Mouse (Mus musculus): Measurements from ENCODE around the gene Gm44502.
A peak's percentile ranks its signal among the peaks of the same experiment; 100 is the strongest.

Gene Gm44502

GRCm38 (mm10) chr15:89429352-89430221 is at the start of gene Gm44502, which contains the start of the genes C730034F03Rik and Chkb:
Gene Gm44502 (minus strand): TSS chr15:89429696.
Gene C730034F03Rik (plus strand): TSS chr15:89429589.
Gene Chkb (minus strand): TSS chr15:89429908.
- peak; percentile 91 to 92 for DNase-seq

GRCm38 (mm10) chr15:89478622-89479021 is 49.1 kb upstream of the Gm44502 start:
- no peak for DNase-seq

GRCm38 (mm10) chr15:89477806-89478205 is 48.3 kb upstream of the Gm44502 start:
- DNase-seq = no peak

- no peak for DNase-seq
Observed at GRCm38 (mm10) chr15:89477091-89477491, 47.6 kb upstream of the Gm44502 start, which contains the start of gene Arsa. Gene Arsa (minus strand): TSS chr15:89477425.

GRCm38 (mm10) chr15:89476475-89476815 is 46.9 kb upstream of the Gm44502 start:
- DNase-seq = no peak

GRCm38 (mm10) chr15:89475611-89476474 is 46.3 kb upstream of the Gm44502 start:
- peak; percentile 90 to 92 for DNase-seq

GRCm38 (mm10) chr15:89475293-89475600 is 45.8 kb upstream of the Gm44502 start:
- no peak for DNase-seq

- no peak for DNase-seq
Observed at GRCm38 (mm10) chr15:89474596-89475292, 45.2 kb upstream of the Gm44502 start.

GRCm38 (mm10) chr15:89473921-89474320 is 44.4 kb upstream of the Gm44502 start:
- no peak for DNase-seq

GRCm38 (mm10) chr15:89473370-89473769 is 43.9 kb upstream of the Gm44502 start:
- DNase-seq = no peak

GRCm38 (mm10) chr15:89471476-89471875 is 42.0 kb upstream of the Gm44502 start:
- DNase-seq = no peak

GRCm38 (mm10) chr15:89468577-89468976 is 39.1 kb upstream of the Gm44502 start:
- DNase-seq = no peak

- DNase-seq = no peak
Observed at GRCm38 (mm10) chr15:89465052-89465451, 35.6 kb upstream of the Gm44502 start.

GRCm38 (mm10) chr15:89463334-89464235 is 34.1 kb upstream of the Gm44502 start:
- DNase-seq = no peak

- DNase-seq = no peak
Observed at GRCm38 (mm10) chr15:89462176-89462575, 32.7 kb upstream of the Gm44502 start.

- DNase-seq = no peak
Observed at GRCm38 (mm10) chr15:89461321-89461720, 31.8 kb upstream of the Gm44502 start.

- DNase-seq = no peak
Observed at GRCm38 (mm10) chr15:89460298-89460697, 30.8 kb upstream of the Gm44502 start.

GRCm38 (mm10) chr15:89459821-89460220 is 30.3 kb upstream of the Gm44502 start:
- no peak for DNase-seq

GRCm38 (mm10) chr15:89458942-89459341 is 29.4 kb upstream of the Gm44502 start:
- DNase-seq = no peak

GRCm38 (mm10) chr15:89455642-89456041 is 26.1 kb upstream of the Gm44502 start:
- no peak for DNase-seq

GRCm38 (mm10) chr15:89454857-89455256 is 25.4 kb upstream of the Gm44502 start:
- no peak for DNase-seq
